Mouse (Mus musculus) gastrocnemius, postnatal 36 days (tissue): ENCODE measurements at regions not wholly inside any gene's neighbourhood (a gene's known extent, or its start where the extent isn't known, plus 50 kb on each side); places are given as distances from the start of the nearest gene placed in this dataset.
A peak's percentile ranks its signal among the peaks of the same experiment; 100 is the strongest.

Experiments used
- DNase-seq, 2 experiments: peaks; one replicate each; pipeline ENCODE4 v3.0.0; 2022
- intact Hi-C: fragments of 180-260 bp; cut with DNase I; formaldehyde crosslinking; loops from one replicate; pipeline ENCODE4 v1.15.1; 2025

DNA sequence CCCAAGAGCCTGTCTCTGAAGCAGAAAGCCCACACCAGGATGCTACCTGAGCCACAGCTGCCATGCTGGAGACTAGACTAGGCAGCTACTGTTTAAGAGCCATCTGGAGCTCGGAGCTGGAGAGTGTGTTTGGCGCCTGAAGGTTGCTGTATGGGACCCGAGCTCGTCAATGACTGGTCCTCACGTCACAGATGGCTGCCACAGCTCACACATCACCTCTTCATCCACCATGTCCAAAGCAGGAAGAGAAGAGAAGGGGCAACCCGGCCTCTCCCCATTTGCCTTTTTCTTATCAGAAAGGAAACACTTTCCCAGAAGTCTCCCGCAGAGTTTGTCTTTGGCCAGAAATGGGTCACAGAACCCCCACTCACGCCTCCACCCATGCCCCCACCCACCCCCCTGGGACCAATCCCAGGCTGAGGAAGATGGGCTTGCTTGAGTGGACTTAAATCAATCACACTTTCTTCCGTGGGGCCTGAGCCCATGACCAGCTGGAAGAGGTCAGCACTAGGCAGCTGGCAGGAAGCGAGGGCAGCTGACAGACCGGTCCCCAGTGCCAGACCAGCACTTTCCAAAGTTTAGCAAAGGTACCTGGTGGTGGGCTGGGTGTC, 53.5 kb upstream of the Ptpn1 start:
- DNase-seq = no peak

DNA sequence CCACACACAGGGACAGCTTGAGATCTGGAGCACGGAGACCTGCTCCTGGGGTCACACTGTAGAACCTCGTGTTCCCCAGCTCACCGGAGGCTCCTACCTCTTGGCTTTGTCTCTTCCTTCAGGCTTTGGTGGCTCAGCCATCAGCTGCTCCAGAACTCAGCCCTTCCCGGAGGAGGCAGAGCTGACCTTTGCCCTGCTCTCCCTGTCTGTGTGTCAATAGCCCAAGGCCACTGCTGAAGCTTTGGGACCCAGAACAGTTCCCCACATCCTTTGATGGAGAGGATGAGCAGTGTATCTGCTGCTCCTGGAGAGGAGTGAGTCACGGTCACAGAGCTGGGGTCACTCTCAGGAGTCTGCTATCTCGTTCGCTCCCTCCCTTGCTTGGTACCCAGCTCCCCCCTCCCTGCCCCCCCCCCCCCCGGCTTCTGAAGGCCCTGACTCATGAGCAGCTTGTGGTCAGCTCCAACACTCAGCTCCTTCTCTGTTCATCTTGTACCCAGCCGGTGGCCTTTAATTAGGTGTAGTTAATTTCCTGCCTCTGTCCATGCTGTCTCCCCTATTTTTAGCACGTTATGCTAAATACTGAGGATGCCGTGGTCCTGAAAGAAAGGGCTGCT, 54.5 kb upstream of the Ptpn1 start:
- intact Hi-C loops = no loop called here
- no peak for DNase-seq

More for the DNA sequence above, 53.5 kb upstream of the Ptpn1 start:
- intact Hi-C loops = no loop called here

DNA sequence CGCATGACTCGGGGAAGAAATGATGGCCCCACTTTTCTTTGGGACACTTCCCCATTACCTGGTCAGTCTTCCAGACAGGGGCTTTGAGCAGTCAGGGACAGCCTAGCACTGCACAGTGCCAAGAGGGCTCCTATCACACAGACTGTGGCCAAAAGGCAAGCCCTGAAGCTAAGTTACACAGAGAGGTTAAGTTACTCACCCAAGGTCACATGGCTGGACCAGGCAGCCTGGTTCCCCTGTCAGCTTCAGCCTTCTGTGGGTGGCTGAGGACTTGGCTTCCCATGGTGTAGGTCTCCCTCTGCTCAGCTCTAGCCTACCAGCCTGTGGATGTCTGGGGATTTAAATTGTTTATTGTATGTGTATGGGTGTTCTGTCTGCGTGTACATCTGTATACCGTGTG, 59.4 kb upstream of the Ptpn1 start:
- DNase-seq = no peak
- intact Hi-C loops = no loop called here

DNA sequence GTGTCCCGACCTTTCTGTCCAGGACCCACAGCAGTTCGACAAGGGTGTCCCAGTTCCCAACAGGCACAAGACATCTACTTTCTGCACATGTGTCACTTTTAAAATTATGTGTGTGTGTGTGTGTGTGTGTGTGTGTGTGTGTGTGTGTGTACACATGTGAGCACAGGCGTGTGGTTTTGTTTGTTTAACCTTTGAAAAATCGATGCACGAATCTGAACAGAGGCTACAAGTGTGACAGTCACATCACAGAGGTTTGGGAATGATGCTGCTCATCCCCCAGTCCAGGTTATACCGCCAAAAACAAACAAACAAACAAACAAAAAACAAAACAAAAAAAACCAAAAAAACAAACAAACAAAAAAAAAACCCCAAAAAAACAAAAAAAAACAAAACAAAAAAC, 61.7 kb upstream of the Ptpn1 start:
- DNase-seq = no peak
- intact Hi-C loops = no loop called here

DNA sequence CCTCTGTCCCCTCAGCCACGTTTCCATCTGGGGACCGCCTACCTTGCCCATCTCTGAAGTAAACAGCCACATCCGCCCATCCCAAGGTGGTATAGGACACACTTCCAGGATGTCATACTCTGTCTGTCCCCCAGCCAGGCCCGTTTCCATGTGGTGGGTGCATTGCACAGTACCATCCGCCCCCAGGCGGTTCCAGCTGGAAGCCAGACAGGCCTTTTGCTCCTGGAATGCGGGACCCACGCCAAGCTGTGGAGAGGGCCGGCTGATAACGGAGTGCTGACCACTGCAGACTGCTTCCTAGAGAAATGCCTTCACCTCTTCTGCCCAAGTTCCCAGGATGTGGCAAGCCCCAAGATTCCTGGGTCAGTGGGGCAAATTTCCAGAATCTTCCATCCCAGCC, 65.1 kb upstream of the Ptpn1 start:
- intact Hi-C loops = no loop called here
- DNase-seq = peak; percentile 49 to 74

DNA sequence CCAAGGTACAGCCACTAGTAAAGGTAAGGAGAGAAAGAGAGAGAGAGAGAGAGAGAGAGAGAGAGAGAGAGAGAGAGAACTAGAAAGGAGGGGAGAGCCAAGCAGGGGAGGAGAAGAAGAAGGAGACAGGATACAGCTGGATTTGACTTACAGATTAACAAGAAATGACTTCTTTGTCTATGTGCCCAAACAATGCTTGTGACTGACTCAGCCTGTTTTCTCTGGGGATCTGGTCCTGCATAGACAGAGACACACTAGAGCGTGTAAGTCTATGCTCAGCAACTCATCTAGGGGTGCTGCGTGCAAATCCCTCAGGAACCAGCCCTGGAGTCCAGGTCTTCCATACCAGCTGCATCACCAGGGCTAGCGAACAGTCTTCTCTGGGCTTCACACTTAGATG, 66.3 kb upstream of the Ptpn1 start:
- no peak for DNase-seq
- intact Hi-C loops = no loop called here

DNA sequence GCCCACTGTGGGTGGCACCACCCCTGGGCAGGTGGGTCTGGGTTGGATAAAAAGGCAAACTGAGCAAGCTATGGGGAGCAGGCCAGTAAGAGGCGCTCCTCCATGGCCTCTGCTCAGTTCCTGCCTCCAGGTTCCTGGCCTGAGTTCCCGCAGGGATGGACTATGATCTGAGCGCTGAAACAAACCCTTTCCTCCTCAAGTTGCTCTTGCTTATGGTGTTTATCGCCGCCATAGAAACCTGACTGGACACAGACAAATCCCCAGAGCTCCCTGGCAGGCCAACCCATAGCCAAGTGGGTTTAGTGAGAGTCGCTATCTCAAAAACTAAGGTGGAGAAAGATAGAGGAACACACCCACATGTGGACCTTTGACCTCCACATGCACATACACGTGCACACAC, 67.2 kb upstream of the Ptpn1 start:
- intact Hi-C loops = no loop called here
- no peak for DNase-seq

DNA sequence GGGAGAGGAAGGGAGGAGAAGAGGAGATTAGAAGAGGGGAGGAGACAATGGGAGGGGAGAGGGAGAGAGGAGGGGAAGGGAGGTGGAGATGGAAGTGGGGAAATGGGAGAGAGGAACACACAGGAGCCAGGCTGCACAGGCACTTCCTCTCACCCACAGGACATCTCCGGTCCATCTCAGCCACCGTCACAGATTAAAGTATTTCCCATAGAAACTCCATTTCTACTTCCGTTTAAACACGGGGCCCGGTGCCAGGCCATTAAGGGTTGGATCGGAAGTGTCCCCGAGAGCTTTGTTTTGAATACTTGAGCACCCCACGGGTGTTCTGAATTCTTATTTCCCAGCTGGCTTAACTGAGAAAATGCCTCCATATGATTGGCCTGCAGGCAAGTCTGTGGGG, 67.6 kb upstream of the Ptpn1 start:
- intact Hi-C loops = no loop called here
- no peak for DNase-seq

DNA sequence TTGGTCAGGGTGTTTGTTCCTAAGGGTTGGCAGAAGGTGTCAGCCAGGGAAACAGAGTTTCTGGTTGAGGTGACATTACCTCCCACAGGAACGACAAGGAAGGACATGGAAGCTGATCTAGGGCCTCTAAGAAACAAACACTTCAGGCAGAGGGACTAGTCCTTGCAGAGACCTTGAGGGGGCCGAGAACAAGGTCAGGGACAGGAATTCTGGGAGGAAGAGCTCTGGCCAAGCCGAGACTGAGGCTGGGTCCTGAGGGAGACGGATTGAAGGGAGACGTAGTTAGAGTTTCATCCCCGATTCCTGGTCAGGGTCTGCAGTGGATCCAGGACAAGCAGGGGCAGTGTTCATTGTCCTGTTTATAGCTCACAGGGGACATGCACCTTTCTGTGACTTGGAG, 68.2 kb upstream of the Ptpn1 start:
- intact Hi-C loops = no loop called here
- DNase-seq = no peak

DNA sequence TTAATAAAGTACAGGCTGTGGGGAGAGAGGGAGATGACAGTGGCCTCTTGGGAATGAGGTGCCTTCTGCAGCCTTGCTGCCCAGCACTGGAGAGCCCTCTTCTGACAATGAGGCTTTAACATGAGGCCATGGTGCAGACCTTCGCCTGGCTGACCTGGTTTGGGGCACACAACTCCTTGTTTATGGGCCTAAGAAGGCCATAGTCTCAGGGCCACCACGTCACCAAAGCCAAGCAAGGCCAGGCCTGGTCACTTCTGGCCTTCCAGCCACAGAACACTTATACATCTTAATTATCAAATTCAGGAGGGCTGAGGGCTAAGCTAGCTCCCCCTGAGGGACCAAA, 70.7 kb upstream of the Ptpn1 start:
- DNase-seq = no peak
- intact Hi-C loops = no loop called here

DNA sequence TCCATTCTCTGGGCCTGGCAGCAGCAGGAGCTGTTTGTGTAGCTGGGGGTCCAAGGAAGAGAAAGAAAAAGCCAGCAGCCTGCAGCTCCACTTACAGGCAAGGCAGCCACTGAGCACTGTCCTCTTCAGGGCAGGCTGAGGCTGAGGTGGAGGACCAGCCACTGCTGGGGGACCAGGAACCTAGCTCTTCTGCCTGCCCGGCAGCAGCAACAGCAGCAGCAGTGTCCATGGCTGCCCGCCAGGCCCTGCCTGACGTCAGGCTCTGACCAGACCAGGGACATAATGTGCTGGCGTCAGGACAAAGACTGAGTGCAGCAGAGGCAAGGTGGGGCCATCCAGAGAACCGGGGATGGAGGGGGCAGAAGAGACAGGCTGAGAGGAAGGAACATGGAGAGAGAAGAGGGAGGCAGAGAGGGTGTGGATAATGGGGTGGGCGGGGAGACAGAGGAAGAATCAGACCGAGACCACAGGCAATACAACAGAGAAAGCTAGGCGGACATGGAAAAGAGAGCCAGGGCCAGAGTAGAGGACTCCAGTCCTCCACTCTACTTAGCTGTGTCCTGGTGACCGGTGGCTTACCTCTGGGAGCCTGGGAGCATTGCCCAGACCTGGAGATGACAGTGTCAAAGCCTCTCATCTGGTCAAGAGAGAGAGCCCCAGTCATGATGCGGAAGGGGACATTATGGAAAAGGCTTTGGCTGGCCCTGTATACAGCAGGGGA, 71.2 kb upstream of the Ptpn1 start:
- intact Hi-C loops = no loop called here
- DNase-seq = peak; percentile 84 to 97

DNA sequence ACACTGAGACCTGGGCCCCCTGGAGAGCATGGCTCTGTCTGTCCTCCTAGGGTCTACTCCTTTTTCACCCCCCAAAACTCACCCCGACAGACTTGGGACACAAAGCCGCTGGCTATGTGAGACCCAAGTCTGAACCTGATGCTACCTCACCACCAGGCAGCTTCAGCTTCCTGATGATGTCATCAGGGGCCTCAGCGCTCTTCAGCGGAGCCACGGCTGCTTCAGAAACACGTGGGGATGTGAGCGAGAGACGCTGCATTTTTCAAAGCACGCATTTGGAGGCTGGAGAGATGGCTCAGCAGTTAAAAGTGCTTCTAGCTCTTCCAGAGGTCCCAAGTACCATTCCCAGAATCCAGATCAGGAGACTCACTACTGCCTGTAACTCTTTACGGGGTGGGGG, 72.3 kb upstream of the Ptpn1 start:
- intact Hi-C loops = no loop called here

DNA sequence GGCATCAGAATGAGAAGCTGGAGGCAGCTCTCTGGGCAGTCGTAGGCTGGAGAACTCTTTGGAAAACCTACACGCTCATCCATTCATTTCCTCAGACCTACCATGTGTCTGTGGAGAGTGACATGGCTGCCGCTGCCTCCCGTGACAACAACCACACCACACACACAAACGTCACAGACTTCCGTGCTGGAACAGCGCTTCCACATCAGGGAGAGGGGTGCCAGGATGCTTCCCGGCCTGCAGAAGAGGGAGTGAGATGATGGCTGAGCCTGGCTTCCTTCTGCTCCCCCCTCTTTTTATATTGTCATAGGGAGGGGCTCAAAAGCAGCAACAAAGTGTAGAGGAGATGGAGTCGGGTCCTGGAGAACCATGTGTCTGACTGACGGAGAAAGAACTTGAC, 73.5 kb upstream of the Ptpn1 start:
- intact Hi-C loops = no loop called here
- no peak for DNase-seq

More for the DNA sequence above, 72.3 kb upstream of the Ptpn1 start:
- no peak for DNase-seq

DNA sequence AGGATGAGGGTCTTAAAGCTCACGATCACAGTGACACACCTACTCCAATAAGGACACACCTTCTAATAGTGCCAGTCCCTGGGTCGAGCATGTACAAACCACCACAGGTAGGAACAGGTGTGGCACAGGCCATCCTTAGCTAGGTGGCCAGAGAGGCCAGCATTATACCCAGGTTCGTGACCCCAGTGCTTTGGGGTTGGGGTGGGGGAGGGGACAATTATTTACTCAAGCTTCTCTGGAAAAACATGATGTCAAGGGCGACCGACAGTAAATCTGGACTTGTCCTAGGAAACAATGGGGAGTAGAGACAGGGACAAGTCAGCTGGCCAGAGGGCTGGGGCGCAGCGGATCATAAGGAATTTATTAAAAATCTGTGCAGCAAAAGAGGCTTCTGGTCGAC, 73.9 kb upstream of the Ptpn1 start:
- intact Hi-C loops = no loop called here
- no peak for DNase-seq

DNA sequence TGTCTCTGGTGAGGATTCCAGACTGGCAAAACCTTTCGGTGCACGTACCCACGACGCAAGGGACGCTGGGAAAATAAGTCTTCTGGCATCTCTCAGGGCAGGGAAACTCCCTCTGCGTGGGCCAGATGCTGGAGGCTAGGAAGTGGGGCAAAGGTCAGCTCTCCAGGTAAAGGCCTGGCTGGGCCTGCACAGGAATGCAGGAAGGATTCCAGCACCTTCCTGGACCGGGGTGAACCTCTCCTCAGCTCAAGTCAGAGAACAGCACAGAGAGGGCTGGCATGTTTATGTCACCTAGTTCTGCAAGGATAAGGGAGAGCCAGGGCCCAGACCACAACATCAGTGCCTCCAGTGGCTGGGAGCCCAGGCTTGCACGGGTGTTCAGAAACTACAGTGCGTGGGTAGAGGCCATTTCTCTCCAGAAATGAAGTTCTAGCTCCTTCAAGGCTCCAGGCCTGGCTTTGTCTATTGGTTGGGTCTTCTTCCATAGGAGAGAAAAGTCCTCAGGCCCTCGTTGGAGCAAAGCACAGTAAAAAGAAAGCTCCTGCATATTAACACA, 74.9 kb upstream of the Ptpn1 start:
- intact Hi-C loops = no loop called here
- DNase-seq = no peak

DNA sequence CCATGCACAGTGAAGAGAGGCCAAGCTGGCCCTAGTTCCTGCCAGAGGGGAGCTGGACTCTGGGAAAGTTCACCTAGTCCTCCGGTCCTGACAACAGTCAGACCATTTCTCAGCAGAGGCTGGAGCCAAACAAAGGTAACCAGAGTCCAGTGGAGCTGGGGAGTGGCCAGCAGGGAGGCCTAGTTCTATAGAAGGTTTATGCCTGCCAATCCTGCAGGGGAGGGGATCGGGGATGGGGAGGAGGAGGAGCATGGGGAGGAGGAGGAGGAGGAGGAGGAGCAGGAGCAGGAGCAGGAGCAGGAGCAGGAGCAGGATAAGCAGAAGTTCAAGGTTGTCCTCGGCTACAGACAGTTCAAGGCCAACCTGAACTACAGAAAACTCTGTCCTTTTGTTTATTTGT, 75.8 kb upstream of the Ptpn1 start:
- intact Hi-C loops = no loop called here
- DNase-seq = no peak

DNA sequence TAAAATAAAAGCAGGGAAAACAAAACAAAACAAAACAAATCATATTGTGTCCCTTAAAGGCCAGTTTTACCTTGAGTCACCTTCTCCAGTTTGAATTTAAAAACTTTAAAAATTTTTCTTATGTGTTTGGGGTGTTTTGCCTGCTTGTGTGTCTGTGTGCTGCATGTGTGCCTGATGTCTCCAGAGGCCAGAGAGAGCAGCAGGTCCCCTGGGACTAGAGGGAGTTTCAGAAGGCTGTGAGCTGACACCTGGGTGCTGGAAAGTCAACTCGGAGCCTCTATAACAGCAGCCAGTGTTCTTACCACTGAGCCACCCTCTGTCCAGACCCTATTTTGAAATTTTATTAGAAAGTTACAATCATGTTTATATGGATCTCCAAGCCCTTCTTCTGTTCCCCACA, 77.8 kb upstream of the Ptpn1 start:
- intact Hi-C loops = no loop called here
- DNase-seq = no peak

DNA sequence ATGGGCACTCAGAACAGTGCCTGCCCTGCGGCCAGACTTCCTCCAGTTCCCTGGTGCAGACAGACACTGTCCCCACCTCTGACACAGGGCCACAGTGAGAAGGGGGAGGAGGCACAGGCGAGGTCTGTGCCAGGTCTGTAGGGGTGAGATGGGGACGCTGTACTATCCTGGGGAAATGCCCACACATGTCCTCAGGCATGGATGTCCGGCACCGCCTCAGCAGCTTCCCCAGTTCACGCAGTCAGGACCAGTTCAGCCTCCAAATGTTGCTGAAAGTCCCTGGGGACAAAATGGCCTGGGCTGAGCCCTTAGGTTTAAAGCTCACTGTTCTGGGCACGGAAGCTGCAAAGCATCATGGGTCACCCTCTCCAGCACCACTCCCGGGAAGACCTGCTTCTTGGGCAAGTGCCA, 78.4 kb upstream of the Ptpn1 start:
- peak; percentile 55 to 71 for DNase-seq
- intact Hi-C loops = loop anchor here (2.0 kb wide), 1 partner anchor 163 kb away; no protein-coding TSS in a partner anchor

DNA sequence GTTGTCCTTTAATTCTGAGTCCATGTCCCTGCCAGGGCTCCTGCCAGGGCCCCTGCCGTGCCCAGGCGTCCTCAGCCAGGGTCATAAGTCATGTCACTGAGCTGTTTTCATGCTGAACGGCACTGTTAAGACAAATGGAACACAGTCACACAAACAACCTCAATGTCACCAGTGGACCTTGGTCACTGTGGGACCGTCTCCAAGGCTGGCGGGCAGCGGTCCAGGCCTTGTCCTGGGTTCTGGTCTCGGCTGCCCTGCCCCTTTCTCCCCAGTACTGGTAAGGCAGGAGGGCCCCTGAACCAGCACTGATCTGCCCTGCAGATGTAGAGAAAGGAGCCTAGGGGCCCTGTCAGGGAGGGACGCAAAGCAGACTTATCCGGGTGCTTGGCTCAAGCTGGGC, 79.3 kb upstream of the Ptpn1 start:
- DNase-seq = peak; percentile 47 to 59
- intact Hi-C loops = loop anchor here (2.0 kb wide), 1 partner anchor 162 kb away; no protein-coding TSS in a partner anchor

DNA sequence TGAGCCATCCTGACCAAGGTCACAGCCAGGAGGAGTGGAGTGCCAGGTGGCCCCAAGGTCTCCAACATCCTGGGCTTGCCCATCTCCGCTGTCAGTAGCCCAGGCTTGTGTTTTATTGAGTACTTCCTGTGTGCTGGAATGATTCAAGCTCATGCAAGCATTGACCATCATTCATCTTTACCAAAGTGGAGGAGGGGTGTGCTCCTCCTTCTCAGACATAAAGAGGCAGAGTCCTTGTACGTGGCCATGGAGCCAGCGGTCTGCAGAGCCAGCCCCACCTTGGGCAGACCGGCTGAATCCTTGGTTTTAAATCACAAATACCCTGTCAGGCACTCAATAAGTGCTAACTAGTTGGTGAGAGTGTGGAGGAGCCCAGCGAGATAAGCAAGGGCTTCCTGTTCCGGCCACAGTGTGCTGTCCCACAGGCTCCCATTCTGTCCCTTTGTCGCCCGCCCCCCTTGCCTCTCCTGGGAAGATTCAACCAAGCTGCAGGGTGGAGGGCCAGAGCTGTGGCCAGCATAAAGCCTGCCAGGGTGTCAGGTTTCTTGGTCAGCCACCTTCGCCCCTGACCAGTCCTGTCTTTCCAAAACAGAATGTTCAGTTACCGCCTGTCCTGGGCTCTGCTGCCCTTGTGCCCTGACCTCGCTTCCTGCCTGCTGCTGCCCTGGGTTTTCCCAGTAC, 80.5 kb upstream of the Ptpn1 start:
- DNase-seq = peak; percentile 53 to 78
- intact Hi-C loops = loop anchor here (2.0 kb wide), 2 partner anchors 25 to 87 kb away; no protein-coding TSS in a partner anchor

DNA sequence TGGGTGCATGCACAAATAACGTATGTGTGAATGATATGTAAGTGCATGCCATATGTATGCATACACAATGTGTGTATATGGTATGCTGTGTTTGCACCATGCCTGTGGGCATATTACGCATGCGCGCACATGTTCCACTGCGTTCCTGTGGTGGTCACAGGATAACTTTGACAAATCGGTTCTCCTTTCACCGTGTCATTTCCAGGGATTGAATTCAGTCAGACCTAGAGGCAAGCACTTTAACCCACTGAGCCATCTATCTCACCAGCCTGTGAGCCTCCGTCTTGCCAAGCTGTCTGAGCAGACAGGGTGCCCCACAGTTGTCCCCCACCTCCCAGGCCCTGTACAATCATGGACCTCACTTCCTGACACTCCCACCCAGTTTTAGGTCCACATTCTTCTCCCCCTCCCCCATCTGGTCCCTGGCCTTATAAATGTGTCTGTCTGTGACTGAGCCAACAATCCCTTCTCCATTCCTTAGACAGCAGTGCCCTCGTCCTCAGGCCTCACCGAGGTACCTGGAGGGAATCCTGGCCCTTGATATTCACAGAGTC, 81.8 kb upstream of the Ptpn1 start:
- no peak for DNase-seq

More for the DNA sequence above, 81.8 kb upstream of the Ptpn1 start:
- intact Hi-C loops = loop anchor here (2.0 kb wide), 2 partner anchors 23 to 85 kb away; no protein-coding TSS in a partner anchor
